Mouse (Mus musculus) right cerebral cortex, postnatal 25 days (tissue): ENCODE results near the gene Atoh8.

Experiments used
- DNase-seq: peaks from one replicate; pipeline ENCODE4 v3.0.0; 2022

Gene Atoh8

DNA sequence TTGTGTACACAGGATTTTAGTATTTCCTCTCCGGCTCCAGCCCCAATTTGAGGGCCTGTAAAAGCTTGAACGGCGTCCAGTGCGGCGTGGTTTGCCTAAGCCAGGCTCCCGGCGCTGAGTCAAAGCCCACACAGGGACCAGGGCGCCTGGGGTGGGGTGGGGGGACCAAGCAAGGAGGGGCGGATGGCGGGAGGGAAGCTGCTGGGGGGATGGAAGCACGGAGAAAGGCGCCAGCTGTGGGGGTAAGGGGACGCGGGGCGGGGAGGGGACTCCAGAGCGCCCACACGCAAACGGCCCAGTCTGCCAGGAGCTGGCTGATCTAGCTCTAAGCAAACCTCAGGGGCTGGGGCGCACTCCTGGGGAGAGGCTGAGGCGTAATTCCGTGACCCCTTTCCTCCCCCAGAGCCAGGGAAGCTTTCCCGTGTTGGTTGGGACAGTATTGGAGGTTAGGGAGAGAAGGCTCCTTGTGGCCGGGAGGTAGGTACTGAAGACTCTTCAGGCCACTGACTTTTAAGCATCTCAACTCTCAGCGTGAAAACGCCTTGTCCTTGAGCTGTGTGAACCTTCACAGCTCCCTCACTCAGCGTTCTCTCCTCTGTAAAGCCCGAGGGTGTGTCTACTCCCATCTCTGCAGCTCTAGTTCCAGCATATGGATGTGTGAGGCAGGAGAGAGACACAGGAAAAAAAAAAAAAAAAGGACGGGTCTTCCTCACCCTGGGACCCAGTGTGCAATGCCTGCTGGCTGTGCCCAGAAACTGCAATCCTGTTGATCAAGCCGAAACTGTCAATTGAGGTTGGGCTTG lies 46.1 kb downstream of the Atoh8 start:
- no peak for DNase-seq

DNA sequence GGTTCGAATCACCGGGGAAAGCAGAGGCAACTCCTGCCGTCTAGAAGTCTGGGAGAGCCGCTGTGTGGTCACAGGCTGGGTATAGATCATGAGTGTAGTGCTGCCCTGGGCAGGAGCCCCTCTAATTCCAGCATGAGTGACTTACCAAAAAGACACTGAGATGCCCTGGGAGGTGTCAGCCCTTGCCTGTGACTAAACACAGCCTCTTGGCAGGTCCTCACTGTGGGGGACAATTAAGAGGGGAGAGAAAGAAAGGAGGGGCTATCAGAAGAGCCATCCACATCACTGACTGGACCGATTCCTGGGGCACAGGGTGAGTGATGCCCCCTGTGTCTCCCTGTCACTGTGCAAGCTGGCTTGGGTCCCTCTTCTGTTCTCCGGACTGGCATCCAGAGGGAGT lies 48.6 kb downstream of the Atoh8 start:
- no peak for DNase-seq

DNA sequence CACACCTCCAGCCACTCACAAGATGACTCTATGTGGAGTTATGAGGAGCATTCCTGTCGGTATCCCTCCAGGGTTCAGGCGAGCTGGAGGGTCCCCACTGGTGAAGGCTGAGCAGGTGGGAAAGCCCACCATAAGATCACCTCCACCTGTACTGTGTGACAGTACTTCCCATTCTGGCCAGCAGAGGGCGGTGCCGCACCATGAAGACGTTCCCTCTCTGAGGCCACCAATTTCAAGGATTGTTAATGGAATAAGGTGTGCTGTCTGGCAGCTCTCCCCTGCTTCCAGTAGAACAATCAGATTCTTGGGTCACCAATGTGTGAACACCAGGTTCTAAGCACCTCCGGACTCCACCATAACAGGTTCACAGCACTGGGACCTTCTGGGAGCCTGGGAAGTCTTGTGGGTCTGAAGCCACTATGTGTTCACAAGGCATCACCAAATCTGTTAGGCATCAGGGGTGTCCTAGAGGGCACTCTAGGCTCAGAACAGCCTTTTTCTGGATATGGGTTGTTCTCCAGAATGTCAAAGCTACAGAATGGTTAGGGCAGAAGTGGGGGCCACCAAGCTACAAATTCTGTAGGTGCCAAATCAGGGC lies 49.4 kb downstream of the Atoh8 start:
- peak; percentile 63 for DNase-seq

DNA sequence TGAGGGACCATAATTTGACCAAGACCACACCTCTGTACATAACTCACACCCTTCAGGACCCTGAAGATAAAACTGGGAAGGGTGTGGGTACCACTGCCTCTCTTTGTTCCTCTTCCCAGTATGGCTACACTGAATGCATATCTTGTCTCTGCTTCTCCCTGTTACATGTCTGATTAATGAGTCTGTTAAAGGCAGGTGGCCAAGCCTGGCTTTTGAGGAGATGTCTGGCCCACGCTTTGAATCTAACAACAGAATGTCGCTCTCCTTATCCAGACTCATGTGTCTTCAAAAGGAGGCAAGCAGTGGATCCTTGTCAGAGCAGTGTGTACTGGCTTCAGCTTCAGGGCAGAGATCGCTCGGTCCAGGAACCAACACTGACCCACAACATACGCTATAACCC lies 50.8 kb downstream of the Atoh8 start:
- DNase-seq: no peak

DNA sequence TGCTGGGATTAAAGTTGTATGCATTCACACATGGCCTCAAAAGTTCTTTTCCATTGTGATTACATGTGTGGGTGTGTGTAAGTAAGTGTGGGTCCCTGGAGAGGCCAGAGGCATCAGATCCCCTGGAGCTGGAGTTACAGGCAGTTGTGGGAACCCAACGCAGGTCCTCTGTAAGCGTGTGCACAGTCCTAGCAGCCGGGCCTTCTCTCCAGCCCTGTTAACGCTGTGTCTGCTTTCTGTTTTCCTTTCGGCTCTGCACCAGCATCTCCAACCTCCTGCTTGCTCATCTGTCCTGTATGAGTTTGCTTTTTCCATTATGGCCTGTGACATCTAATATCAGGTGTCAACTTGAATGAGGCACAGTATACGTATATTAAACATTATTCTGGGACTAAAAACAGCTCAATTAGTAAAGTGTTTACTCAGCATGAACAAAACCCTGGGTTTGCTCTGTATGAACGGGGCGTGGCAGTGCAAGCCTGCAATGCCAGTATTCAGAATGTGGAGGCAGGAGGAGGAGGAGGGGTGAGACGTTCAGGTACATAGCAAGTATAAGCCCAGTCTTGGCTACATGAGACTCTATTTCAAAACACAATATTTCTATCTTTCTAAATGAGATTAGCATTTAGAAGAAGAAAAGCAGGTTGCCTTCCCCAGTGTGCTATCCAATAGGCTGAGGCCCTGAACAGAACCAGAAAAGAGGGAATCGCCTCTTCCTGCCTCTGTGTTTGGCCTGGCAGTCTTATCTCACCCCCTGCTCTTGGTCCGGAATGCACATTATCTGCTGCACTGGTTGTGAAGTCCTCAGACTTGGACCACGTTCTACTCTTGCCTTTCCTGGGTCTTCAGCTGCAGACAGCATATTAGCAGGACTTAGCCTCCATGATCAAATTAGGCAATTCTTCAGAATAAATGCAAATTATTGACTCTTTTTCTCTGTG lies 55.5 kb downstream of the Atoh8 start:
- DNase-seq: no peak

DNA sequence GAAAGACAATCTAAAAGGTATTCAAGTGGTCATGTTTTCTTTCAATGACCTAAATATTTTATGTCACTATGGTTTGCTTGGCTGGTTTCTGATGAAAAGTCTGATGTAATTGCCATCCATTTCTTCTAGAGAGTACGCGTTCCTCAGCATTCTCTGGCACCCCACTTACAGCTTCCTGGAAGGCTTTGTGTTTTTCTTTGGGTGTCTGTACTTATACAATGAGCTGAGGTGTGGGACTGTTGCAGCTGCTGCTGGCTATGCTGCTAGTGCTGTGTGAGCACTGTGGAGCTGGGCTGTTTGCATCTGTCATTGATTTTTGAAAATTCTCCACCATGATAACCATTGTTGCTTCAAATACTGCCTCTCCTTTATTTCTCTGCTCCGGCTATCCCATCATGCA lies 56.4 kb downstream of the Atoh8 start:
- no peak for DNase-seq

DNA sequence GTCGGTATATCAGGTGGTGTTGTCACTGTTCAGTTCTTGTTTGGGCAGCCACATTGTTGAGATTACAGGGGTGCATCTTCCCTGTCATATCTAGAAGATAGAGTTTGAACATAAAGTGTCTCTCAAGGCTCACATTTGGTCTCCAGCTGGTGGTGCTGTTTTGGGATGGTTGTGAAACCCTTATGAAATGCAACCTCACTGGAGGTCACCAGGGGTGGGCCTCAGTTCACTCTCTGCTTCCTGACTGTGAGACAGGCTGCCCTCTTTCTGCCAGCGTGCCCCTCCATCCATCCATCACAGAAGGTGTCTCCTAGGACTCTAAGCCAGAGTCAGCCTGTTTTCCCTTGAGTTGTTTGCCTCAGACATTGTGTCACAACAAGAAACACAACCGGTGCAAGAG lies 58.0 kb downstream of the Atoh8 start:
- no peak for DNase-seq

DNA sequence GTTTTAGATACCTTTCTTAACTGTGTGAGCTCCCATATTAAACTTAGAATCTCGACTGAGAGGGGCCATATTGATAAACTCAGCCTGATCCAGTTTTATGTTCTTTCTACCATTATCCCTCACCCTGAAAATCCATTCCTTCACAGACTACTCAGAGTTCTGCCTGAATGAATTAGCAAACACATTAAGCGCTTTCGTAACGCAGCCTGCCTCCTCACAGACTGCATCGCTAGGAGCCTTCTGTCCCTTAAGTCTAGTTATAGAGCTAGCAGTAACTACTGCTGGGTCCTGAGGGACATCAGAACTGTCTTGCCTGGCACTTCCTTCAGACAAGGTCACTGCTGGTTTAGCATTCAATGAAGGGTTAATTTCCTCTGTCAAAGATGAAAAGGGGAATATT lies 59.4 kb downstream of the Atoh8 start:
- DNase-seq: no peak

DNA sequence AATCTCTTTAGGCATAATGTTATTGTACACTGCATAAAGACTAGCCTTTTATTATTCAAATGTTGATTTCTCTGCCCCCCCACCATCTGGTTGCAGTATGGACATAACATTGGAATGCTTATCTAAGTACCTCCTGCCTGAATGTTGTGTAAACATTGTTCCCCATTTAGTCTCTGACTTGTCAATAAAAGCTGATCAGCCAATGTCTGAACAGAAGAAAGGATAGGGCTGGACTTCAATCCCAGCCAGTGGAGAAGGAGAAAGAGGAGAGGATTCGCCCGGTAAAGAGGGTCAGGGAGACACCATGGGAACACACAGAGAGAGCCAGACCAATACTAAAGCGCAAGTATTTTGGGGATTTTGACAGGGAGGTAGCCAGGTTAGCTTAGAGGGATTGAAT lies 60.0 kb downstream of the Atoh8 start:
- no peak for DNase-seq

DNA sequence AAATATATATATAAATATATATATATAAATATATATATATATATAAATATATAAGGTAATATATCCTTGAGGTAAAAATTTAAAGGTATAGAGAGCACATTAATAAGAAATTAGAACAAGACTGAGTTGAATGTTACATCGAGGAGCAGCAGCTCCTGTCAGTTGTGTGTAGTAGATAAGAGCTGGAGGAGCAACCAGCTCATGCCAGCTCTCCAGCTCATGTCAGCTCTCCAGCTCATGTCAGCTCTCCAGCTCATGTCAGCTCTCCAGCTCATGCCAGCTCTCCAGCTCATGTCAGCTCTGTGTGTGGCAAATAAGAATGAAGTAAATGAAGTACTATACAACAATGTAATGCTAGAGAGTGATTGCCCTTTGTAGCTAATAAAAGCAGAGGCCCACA lies 62.0 kb downstream of the Atoh8 start:
- DNase-seq: no peak

DNA sequence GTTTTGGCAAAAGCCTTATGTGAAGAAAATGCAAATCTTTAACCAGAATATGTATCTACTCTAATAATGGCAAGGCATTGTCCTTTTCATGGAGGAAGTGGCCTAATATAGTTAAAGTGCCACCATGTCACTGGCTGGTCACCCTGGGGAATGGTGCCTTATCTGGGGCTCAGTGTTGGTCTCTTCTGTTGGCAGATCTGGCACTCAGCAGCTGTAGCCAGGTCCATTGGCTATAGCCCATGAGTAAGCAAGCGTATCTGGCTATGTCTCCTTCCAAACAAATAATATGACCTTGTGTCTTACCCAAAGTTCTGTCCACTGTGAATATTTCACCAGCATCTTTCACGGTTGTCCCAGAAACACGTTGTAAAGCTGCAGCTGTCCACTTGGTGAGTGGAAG lies 64.0 kb downstream of the Atoh8 start:
- DNase-seq: no peak

DNA sequence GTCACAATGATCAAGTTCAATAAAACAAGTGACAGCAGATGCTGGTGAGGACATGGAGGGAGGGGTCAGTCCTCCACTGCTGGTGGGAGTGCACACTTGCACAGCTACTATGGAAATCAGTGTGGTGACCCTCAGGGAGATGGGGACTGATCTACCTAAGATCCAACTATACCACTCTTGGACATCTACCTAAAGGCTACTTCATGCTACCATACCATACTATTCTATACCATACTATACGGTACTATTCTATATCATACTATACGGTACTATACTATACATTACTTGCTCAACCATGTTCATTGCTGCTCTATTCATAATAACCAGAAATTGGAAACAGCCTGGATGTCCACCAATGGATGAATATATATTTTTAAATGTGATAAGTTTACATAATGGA lies 69.5 kb downstream of the Atoh8 start:
- no peak for DNase-seq

DNA sequence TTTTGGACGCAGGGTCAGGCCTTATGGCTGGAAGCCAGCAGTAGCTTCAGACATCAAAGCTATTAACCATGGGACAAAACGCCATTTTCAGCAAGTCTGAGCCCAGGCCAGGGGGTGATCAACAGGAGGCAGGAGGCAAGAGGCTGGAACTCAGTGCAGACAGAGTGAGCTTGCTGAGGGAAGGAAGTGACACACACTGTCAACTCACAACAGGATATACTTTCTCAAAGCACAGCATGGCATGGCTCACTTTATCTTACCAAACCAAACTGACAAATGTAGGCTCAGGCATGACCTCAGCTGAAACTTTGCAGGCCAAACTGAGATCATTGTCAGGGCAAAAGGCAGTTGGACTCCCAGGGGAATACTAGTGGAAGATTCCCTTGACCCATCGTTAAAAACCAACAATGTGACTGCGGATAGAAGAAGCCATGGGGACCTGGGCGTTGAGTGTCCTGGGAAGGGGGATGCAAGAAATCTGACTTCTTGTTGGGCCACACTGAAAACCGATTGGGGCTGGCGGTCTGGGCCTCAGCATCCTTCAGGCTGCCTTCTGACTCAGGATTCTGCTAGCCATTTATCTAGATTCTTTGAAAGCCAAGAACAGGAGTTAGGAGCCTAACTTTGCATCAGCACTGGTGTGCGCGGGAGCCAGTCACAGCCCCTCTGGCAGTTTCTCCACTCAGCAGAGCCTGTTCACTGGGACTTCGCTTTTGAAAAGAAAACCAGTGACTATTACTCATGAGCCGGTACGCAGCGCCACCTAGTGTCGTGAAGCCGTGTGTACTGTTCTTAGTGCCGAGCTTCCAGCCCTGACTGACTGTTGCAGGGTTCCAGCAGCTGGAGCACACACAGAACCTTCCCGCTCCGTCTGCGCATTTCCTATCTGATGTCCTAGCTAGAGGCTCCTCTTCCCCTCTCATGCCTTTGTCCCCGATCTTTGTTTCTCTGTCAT lies 70.8 kb downstream of the Atoh8 start:
- peak; percentile 84 for DNase-seq

DNA sequence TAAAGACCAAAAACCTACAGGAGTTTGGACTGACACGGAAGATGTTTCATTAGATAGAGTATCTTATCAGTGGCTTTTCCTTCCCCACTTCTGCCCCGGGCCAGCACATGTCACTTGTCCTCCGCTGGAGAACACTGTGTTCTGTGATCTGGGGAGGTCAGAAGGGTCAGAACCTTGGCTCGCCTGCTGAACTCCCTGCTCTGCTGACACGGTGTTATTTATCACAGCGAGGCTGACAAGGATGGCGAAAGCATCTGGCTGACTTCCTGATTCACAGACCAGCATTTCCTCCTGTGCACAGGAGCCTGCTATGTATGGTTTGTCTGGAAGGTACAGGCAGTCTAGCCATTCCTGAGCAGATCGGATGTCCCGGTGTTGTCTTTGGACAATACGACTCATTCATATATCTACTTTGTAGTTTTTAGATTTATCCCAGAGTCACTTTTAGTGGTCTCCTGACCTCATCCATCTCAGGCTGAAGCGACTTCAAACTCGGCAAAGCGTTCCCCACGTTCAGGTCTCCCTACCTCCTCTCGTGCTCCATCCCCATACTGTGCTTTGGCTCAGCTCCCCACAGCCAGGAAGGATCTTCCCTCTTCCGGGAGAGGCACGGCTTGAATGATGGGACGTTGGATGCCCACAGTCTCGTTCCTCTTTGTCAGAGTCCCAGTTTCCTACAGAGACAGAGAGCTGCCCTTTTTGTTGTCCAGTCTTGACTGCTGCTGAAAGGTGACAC lies 73.1 kb downstream of the Atoh8 start:
- DNase-seq: no peak

DNA sequence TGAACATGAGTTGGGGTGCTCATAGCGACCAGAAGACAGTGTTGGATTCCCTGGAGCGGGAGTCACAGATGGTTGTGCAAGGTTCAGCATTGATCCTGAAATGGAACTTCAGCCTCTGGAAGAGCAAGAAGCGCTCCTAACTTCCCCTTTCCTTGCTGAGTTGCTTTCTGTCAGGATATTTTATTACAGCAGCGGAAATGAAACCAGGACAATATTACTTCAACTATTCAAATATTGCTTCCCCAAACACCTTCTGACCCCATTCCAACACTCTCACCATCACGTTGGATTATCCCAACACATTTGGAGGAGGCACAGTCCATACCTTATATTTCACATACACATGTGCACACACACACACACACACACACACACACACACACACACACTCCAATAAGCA lies 73.6 kb downstream of the Atoh8 start:
- no peak for DNase-seq

DNA sequence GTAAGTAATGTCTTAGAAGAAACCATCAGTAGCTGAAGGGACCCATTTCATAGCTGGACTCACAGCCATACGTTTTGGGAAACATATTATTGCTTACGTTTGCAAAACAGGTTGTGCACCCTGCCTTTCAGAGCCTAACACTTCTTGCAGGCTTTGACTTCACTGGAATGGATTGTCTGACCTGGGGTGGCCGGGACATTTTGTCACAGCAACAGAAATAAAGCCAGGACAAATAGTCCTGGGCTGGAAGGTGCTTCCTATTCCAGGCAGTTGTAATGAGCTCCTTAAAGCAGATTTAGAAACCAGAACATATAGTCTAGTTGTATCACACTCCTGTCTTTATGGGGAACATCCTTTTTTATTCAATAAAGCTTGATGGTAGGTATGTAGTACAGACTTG lies 74.4 kb downstream of the Atoh8 start:
- no peak for DNase-seq

DNA sequence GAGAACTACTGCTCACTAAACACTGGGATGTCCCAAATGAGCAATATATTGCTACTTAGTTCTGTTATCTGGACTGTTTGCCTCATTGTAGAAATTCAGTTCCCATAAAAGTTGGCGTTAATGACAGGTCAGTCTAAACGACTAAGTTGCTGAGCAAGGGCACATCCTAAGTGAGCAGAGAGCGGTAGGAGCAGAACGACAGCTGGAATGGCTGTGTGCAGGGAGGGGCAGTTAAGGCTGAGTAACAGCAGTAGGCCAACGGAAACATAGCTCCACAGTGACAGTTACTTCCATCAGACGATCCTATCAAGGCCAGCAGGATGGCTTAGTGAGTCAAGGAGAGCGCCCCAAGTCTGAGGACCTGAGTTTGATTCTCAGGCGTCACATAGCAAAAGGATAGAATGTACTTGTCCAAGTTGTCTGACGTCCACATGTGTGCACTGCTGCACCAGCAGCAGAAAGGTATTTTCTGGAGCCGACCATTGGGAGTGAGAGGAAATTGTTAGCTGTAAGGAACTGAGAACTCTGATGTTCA lies 75.4 kb downstream of the Atoh8 start:
- no peak for DNase-seq

DNA sequence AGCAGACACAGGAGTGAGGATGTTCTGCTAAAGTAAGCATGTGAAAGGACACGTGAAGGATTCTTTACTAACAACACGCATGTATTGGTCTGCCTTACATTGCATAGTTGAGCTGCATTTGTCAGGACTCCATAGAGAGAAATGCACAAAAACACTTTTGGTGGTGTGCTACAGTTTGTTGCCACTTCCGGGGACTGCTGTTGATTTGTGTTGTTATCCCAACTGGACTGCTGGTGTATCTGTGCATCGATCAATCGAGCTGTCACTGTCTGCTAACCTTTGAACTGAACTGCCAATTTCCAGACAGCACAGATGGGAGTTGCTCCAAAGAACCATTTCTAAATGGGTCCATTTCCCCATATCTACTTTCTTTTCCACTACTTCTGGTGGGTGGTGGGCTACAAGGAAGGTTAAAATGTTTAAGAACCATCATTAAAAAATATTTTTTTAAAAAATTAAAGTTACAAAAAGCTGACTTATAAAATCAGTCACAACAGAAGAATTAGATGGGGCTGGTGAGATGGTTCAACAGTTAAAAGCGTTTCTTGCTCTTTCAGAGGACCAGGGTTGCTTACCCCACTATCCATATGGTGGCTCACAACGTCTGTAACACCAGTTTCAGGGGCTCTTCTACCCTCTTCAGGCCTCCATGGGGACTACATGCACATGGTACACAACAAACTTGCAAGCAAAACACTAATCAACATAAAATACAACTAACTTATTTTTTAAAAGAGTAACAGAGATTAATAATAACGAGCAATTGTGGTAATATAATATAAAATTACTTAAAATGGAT lies 76.2 kb downstream of the Atoh8 start:
- DNase-seq: no peak
